Mouse (Mus musculus) limb, embryonic 11.5 days (tissue): ENCODE measurements at regions not wholly inside any gene's neighbourhood (a gene's known extent, or its start where the extent isn't known, plus 50 kb on each side); places are given as distances from the start of the nearest gene placed in this dataset.

Experiments
- ATAC-seq: fragments of 200-750 bp; cut with Nextera tagmentation; 2 replicates; pipeline ENCODE4 v1.8.0; 2017; ENCODE audit warnings: low read depth; ENCODE audit not compliant: insufficient number of reproducible peaks, low FRiP score, low TSS enrichment
- DNase-seq: peaks from one replicate; pipeline ENCODE4 v3.0.0-alpha.2; 2015; ENCODE audit warnings: low spot score
- H3K27ac ChIP-seq: fragments of 300-500 bp; sonication (generic); replicated peaks from 2 replicates; pipeline ENCODE4 v1.5.1; 2014; ENCODE audit warnings: low read depth, mild to moderate bottlenecking, low read length
- H3K27me3 ChIP-seq: fragments of 300-500 bp; sonication (generic); 2 replicates; pipeline ENCODE4 v1.6.1; 2014; ENCODE audit warnings: mild to moderate bottlenecking, low read length, mixed read lengths; ENCODE audit not compliant: control insufficient read depth, insufficient read depth
- H3K36me3 ChIP-seq: fragments of 300-500 bp; sonication (generic); 2 replicates; pipeline ENCODE4 v1.6.1; 2014; ENCODE audit warnings: mild to moderate bottlenecking, low read length, moderate library complexity, mixed read lengths; ENCODE audit not compliant: control insufficient read depth, insufficient read depth
- H3K4me1 ChIP-seq: fragments of 300-500 bp; sonication (generic); 2 replicates; pipeline ENCODE4 v1.6.1; 2014; ENCODE audit warnings: low read length, mixed read lengths; ENCODE audit not compliant: control insufficient read depth, insufficient read depth
- H3K4me2 ChIP-seq: fragments of 300-500 bp; sonication (generic); 2 replicates; pipeline ENCODE4 v1.6.1; 2014; ENCODE audit warnings: low read depth, mild to moderate bottlenecking, moderate library complexity; ENCODE audit not compliant: severe bottlenecking
- H3K4me3 ChIP-seq: fragments of 300-500 bp; sonication (generic); 2 replicates; pipeline ENCODE4 v1.5.1; 2014; ENCODE audit warnings: low read depth, low read length
- H3K9ac ChIP-seq: fragments of 300-500 bp; sonication (generic); 2 replicates; pipeline ENCODE4 v1.6.1; 2014; ENCODE audit warnings: mild to moderate bottlenecking, low read length
- H3K9me3 ChIP-seq: fragments of 300-500 bp; sonication (generic); 2 replicates; pipeline ENCODE4 v1.6.1; 2016; ENCODE audit warnings: low read length; ENCODE audit not compliant: control insufficient read depth
- WGBS: fragments of 180-500 bp; shearing (Covaris S2); extraction: QIAGEN DNeasy Blood & Tissue Kit; methylation state at CpG from one replicate; pipeline ENCODE4 v1.1.7; 2014; 5-methylcytosine and 5-hydroxymethylcytosine counted together

DNA sequence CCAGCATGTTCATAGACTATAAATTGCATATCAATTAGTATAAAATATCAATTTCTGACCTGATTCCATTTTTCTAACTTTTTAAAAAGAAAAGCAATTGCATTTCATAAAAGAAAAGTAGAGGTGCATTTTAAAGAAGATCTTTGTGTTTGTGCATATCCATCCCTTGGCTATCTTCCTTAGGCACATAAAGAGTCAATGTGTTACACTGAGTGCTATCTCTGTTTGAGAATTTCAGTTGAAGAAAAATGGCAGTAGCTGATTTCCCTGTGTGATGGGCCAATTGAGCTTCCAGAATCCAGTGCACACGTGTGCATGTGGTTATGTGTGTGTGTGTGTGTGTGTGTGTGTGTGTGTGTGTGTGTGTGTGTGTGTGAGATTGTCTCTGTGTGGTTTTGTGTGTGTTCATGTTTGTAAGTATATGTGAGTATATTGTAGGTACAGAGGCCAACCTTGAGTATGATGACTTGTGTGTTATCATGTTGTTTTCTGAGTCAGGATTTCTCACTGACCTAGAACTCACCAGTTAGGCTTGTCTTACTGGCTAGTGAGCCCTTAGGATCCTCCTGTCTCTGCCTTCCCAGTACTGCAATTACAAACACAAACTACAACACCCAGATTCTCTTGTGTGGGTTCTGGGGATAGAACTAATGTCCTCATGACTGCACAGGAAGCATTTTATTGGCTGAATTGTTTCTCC lies 249.6 kb downstream of the Cdk5rap2 start:
- no peak for ATAC-seq
- H3K9me3 ChIP-seq: no peaks in the 10 kb centered on the region
- WGBS: 65% methylated on average over 1 of the region's 1 CpGs
- no peak overlapping the region for H3K27ac ChIP-seq
- H3K27me3 ChIP-seq: no peaks in the 10 kb centered on the region
- H3K4me2 ChIP-seq: no peak overlapping the region
- H3K4me1 ChIP-seq: no peaks in the 10 kb centered on the region
- H3K36me3 ChIP-seq: no peaks in the 10 kb centered on the region
- no peak overlapping the region for H3K9ac ChIP-seq
- no peak overlapping the region for H3K4me3 ChIP-seq
- DNase-seq: no peak

DNA sequence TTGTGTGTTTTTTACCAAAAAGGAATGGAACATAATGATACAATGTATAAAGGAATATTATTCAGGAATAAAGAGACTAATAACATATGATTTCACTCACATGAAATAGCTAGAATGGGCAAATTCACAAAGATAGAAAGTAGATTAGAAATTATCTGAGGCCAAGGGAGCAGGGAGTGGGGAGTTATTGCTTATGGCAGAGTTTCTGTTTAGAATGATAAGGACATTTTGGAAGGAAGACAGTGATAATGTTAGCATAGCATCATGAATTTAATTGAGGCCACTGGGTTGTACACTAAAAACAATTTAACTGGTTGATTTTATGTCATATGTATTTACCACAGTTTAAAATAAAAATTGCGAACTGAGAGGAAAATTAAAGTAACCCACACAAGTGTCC lies 250.2 kb downstream of the Cdk5rap2 start:
- Histone ChIP-seq H3K4me2 (no peak overlapping the region), H3K4me3 (no peak overlapping the region), H3K27ac (no peak overlapping the region), H3K27me3 (no peaks in the 10 kb centered on the region), H3K36me3 (no peaks in the 10 kb centered on the region), H3K9me3 (no peaks in the 10 kb centered on the region), H3K4me1 (no peaks in the 10 kb centered on the region), H3K9ac (no peak overlapping the region)
- DNase-seq (no peak), ATAC-seq (no peak)
- 89% methylated on average over 1 of the region's 1 CpGs for WGBS

DNA sequence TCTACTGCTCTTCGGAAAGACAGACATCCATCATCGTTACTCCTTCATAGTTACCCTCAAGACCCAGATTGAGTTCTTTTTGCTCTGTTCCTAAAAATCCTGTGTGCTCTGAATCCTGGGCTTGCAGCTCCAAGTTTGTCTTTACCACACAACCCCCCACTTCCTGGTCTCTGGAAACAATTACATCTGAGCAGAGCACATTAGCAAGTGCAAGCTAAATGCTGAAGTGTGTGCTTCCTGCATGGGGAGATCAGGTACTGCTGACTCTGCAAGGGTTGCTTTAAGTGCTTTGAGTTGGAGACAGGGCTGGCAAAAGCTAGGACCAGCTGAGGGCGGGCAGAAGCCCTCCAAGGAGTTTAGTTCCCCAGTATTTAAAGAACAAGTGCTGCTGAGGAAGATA lies 257.1 kb downstream of the Cdk5rap2 start:
- H3K4me3 ChIP-seq: no peak overlapping the region
- ATAC-seq: peak; percentile 87

DNA sequence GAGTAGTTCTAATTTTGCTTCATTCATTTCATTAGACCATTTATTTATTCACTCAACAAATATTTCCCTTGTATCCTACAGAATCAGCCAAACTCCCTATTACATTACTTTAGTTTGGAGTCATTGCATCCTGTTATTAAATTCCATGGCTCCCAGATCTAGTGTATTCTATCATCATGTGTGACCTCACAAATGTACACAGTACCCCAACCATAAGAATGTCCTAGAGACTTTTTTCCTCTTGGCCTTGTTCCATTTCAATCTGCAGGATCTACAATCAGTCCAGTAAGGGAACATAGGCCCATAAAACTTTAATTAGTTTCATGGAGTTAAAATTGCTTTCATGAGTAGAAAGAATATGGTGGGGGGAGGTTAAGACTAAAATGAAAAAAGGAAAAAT lies 301.2 kb downstream of the Cdk5rap2 start:
- H3K9ac ChIP-seq: no peak overlapping the region
- no peaks in the 10 kb centered on the region for H3K36me3 ChIP-seq
- DNase-seq: no peak
- H3K4me2 ChIP-seq: no peak overlapping the region
- no peaks in the 10 kb centered on the region for H3K27me3 ChIP-seq
- H3K4me1 ChIP-seq: no peaks in the 10 kb centered on the region
- no peak overlapping the region for H3K4me3 ChIP-seq
- H3K9me3 ChIP-seq: no peaks in the 10 kb centered on the region
- no peak overlapping the region for H3K27ac ChIP-seq
- ATAC-seq: no peak

More for the DNA sequence above, 257.1 kb downstream of the Cdk5rap2 start:
- no peak overlapping the region for H3K27ac ChIP-seq
- 29% methylated on average over 3 of the region's 3 CpGs for whole genome bisulfite sequencing
- H3K4me2 ChIP-seq: no peak overlapping the region
- no peaks in the 10 kb centered on the region for H3K4me1 ChIP-seq
- H3K9ac ChIP-seq: no peak overlapping the region
- DNase-seq: peak; percentile 59
- H3K36me3 ChIP-seq: no peaks in the 10 kb centered on the region
- H3K27me3 ChIP-seq: no peaks in the 10 kb centered on the region
- H3K9me3 ChIP-seq: no peaks in the 10 kb centered on the region

- no peaks in the 10 kb centered on the region for H3K27me3 ChIP-seq
- WGBS: 86% methylated on average over 2 of the region's 2 CpGs
- no peaks in the 10 kb centered on the region for H3K4me1 ChIP-seq
- H3K4me3 ChIP-seq: no peak overlapping the region
- no peaks in the 10 kb centered on the region for H3K36me3 ChIP-seq
- no peak overlapping the region for H3K4me2 ChIP-seq
- no peak overlapping the region for H3K27ac ChIP-seq
- no peaks in the 10 kb centered on the region for H3K9me3 ChIP-seq
- ATAC-seq (no peak), DNase-seq (no peak)
- H3K9ac ChIP-seq: no peak overlapping the region
These were observed 304.5 kb downstream of the Cdk5rap2 start for GRCm38 (mm10) chr4:70105776-70106175.

- 83% methylated on average over 3 of the region's 3 CpGs for WGBS
- no peak overlapping the region for H3K4me2 ChIP-seq
- no peak overlapping the region for H3K4me3 ChIP-seq
- no peak overlapping the region for H3K27ac ChIP-seq
- H3K4me1 ChIP-seq: no peaks in the 10 kb centered on the region
- ATAC-seq (no peak), DNase-seq (no peak)
- H3K36me3 ChIP-seq: no peaks in the 10 kb centered on the region
- no peaks in the 10 kb centered on the region for H3K27me3 ChIP-seq
- no peaks in the 10 kb centered on the region for H3K9me3 ChIP-seq
- H3K9ac ChIP-seq: no peak overlapping the region
These were observed 312.9 kb downstream of the Cdk5rap2 start for GRCm38 (mm10) chr4:70097353-70097752.

DNA sequence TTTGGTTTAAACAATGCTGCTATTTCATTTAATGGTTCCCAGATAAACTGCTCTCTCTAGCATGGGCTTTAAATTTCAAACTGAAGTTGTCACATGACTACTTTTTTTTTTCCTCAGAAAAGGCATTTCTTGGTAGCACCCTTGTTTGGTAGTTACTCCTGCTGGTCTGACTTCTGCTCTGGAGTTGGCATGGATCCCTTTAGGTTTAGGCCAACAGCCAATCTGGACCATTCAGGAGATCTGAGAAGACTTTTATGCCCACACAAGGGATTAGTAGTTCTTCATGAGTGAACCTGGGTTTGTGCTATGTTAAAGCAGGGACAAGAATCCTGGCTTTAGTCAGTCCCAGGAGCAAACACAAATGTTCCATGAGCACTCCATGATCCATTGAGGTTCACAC lies 332.0 kb downstream of the Cdk5rap2 start:
- no peaks in the 10 kb centered on the region for H3K4me1 ChIP-seq
- DNase-seq: no peak
- no peaks in the 10 kb centered on the region for H3K36me3 ChIP-seq
- H3K4me2 ChIP-seq: no peak overlapping the region
- no peak overlapping the region for H3K27ac ChIP-seq
- ATAC-seq: no peak
- H3K9me3 ChIP-seq: no peaks in the 10 kb centered on the region
- no peak overlapping the region for H3K9ac ChIP-seq
- H3K4me3 ChIP-seq: no peak overlapping the region
- no peaks in the 10 kb centered on the region for H3K27me3 ChIP-seq

GRCm38 (mm10) chr4:70062516-70062915 lies 347.7 kb downstream of the Cdk5rap2 start:
- WGBS: 87% methylated on average over 1 of the region's 1 CpGs
- H3K4me2 ChIP-seq: no peak overlapping the region
- H3K27ac ChIP-seq: no peak overlapping the region
- H3K4me1 ChIP-seq: no peaks in the 10 kb centered on the region
- H3K9ac ChIP-seq: no peak overlapping the region
- no peak for DNase-seq
- H3K27me3 ChIP-seq: no peaks in the 10 kb centered on the region
- H3K36me3 ChIP-seq: no peaks in the 10 kb centered on the region; the same call in 1 of the 2 replicates
- no peak overlapping the region for H3K4me3 ChIP-seq
- H3K9me3 ChIP-seq: no peaks in the 10 kb centered on the region
- no peak for ATAC-seq
